Mouse (Mus musculus) Muller cell, postnatal 12 days (primary cell): Measurements from ENCODE around the gene Wipi1.
A peak's percentile ranks its signal among the peaks of the same experiment; 100 is the strongest.
"Not testable (repeated sequence)": the region's sequence is repeated elsewhere in the genome, so short reads cannot be mapped to it uniquely, and the experiment has no call there.

ENCODE experiments used
- DNase-seq: peaks from one replicate; pipeline ENCODE4 v3.0.0-alpha.2; 2015; ENCODE audit errors: inconsistent ontology term

Wipi1 gene

DNA sequence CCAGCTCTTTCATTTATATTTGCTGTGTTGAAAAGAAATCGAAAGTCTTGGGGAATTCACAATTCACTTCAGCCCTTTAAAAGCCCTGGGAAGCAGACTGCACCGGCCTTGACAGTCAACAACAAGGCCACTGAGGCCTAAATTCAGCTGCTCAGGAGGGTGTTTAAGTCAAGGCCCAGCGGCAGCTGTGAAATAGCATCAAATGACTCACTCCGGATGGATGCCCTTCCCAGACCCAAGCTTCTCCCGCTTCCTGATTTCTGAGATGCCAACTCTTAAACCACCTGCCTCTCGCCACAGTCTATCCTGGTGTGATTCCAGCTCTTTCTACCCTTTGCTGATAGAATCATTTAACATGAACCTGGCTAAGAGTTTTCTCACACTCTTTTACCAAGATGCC lies 8.6 kb upstream of the Wipi1 start:
- no peak for DNase-seq

DNA sequence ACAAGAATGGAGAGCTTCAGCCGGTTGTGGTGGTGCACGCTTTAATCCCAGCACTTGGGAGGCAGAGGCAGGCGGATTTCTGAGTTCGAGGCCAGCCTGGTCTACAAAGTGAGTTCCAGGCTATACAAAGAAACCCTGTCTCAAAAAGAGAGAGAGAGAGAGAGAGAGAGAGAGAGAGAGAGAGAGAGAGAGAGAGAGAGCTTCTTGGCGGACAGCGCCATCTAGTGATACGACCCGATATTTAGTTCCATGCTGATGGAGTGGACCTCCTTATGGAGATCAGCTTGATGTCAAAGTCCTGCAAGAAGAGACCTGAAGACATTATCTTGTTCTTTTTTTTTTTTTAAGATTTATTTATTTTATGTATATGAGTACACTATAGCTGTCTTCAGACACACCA lies 7.3 kb upstream of the Wipi1 start:
- not testable (repeated sequence) for DNase-seq

DNA sequence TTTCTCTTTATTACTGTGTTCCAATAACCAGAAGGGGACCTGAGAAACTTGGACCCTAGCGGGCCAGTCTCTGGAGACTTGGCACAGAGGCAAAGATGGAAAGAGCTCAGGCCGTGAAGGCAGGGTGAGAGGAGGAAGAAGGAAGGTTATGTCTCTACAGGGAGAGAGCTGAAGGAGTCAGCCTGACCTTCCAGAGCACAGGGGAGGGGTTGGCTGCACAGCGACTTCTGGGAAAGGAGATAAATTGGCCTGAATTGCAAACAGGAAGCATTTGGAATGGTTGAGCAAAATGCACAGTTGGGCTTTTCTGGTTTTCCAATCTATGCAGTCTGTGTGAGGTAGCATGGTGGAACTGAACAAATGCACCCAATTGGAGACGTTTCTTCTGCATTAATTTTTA lies 5.0 kb upstream of the Wipi1 start:
- no peak for DNase-seq

DNA sequence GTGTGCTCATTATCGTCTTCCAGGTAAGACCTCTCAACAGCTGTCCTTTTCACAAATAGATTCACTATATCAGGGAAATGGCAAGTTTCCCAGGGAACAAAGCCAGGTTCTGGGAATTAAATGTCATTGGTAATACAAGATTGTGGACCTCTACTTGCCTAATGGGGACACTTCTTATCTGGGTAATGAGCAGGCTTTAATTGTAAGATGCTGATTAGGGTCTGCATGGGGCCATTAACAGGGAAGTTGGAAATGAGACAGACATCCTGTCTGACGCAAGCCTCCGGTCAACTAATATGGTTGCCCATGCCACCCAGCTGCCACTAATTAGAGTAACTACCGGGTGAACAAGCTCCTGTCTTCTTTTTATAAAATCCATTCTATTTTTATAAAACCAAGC lies 4.6 kb upstream of the Wipi1 start:
- no peak for DNase-seq

DNA sequence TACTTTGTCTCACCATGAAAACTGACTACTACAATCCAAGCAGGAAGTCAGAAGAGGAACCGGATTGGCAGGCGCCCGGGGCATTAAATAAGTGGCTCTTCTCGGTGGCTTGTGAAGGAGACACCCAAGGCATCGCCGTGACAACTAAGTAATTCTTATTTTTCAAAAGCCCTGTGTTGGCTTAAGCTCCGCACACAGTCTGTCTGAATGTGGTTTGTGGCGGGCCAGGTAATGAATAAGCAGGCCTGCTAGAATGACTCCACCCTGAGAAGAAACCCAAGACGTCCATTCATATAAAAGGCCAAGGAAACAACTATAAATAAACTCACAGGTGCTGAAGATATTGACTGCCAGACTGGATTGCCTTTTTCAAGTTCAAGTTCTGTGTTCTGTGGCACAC lies 3.5 kb upstream of the Wipi1 start:
- DNase-seq: no peak

DNA sequence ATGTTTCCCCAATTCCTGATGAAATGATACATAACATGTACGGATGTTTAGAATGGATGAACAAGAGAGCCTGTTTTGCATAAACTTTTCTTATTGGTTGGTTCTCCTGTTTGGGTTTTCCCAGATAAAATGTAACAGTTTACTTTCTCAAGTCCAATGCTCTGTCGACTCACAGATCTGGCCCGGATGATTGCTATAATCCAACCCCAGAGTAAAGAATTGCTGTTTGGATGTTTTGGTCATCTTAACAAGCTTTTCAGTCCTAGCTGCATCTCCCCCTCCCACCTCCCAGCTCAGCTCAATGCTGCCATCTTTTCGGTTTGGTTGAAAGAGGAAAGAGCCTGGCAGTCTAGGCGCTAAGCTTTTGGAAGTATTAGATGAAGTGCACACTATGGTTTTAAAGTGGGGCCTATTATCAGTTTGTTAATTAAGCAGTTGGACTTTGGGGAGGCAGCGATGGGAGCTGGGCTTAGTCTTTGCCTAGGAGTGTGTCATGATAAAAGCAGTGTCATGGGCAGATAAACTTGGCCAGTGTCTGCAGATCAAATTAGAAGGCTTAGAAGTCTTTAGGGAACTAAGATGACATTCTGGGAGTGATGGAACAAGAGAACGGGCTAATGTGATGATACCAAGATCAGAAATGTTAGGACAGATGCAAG lies 1.2 kb upstream of the Wipi1 start:
- DNase-seq: no peak

DNA sequence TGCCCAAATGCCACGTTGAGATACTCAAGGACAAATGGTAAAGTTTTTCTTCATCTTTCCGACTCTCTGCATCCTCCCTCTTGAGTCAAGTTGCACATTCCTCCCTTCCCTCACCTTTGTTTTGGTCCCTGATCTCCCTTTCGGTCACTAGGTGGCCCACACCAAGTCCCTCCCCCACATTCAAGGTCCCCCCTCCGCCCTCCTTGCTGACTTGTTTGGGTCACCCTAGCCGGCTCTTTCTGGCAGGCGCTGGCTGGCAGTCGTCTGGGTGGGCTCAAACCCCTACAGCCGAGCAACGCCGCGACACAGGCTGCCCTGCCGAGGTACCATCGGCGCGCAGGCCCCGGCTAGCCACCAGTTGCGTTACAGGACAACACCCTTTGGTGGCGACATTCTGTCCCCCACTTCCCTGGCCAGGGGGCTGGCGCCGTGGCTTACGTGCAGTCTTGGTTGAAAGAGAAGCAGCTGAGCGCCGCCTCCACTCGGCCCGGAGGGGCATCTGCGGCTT lies 918 bp downstream of the Wipi1 start:
- no peak for DNase-seq

DNA sequence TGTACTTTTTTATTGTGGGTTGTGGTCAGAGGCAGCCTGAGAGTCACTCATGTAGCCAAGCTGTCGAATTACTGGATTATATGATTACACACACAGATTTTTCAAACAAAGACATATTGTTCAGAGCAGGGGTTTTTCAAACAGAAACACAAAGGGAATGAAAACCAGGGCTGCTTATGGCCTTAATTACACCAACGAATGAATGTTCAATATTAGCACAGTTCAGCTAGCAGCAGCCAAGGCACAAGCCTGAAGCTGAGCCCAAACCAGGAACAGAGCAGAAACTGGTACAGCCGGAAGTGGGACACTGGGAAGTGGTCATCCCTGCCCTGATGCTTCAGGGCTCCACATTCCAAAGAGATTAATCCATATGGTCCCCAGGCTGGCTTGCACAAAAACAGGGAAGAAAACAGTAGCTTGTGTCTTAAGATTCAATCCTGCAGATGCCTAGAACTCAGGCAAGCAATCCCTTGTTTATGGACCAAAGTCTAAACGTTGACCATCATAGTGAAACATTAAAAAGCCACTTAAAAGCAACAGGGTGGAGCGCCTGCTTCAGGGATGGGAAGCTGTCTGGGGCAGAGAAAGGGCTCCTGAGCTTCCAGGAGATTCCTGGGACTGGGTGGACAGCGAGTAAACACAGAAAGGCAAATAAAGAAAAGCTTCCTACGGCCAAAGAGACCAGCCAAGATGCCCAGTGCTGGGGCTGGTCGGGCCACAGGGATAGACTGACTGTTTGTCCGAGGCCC lies 1.5 kb downstream of the Wipi1 start:
- DNase-seq: peak; percentile 86

DNA sequence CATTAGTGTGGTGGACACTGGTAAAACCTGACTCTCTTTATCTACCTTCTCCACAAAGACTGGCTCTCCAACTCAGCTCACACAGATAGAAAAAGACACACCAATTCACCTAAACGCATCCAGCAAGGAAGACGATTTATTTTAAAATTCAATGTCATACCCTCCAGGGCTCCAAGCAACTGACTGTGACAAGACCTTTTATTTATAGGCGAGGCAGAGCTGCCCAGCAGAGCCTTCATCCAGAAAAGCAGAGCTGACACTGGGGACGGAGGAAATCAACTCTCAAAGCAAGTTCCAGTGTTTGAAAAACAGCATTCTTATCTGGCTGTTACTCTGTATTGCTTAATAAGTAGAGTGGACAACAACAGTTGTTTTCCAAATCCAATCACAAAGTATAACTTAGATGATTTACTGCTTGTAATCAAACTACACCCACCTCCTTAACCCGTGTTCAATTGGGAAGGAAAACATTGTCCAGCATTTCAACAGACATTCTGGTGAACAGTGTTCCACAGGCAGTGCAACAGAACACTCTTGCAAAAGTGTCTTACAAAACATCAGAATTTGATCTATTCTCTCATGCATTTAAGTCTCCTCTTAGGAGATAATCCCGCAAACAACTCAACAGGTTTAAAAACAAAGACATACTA lies 2.7 kb downstream of the Wipi1 start:
- DNase-seq: no peak

DNA sequence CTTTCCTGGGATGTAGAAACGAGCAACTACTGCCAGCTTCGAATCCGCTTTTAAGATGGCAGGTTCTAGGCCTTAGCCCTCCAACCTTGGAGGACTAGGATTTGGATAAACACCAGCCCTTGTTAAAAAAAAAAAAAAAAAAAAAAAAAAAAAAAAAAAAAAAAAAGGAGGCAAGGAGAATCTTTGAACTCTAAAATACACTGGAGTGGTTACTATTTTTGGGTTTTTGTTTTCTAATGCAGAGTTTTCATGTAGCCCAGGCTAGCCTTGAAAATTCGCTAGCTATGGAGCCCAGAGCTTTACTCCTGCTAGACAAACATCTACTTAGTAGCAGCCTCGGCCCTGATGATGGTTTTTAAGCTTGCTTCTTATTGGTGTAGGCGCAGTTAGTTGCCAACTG lies 4.2 kb downstream of the Wipi1 start:
- no peak for DNase-seq

DNA sequence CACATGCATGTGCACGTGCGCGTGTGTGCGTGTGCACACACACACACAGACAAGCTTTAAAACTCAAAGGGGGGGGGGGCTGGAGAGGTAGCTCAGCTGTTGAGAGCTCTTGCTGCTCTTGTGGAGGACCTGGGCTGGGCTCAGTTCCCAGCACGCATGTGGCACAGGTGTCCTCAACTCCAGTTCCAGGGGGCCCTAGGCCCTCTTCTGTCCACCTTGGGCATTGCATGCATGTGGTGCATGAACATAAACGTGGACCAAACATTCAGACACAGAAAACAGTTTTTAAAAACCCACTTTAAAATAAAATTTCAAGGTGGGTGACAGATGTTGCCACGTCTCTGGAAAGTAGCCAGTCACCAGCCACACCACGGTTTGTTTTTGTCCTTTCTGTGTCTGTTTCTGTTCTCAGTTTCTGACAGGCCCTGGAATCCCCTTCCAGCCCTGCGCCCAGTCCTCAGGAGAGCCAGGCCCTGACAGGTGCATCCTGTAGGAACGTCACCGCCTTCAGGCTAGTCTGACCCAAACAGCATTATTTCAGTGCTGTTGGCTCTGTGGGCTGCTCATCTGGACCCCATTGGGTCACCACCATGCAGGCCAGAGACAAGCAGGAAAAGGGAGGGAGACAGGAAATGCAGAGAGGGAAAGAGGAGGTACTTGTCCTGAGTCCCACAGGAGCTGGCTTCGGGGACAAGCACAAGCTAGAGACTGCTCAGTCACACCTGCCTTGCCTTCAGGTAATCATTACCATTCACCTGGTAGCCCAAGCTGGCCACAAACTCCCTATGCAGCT lies 12.8 kb downstream of the Wipi1 start:
- DNase-seq: no peak

DNA sequence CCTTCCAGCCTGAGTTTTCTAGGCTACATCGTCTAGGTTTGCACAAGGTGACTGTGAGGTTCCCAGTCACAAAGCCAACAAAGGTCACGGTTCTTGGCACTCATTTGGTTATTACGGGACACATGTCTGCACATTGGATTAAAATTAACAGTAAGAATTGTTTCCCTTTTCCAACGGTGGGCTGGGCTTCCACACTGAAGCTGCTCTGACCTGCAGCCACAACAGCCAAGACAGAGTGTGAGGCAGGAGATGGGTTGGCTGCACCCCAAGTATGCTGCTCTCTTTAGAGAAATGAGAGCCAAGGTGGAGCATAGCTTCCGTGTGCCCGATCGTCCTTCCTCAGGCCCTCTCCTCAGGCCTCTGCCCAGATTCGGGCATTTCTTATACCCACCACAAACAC lies 17.0 kb downstream of the Wipi1 start:
- no peak for DNase-seq

DNA sequence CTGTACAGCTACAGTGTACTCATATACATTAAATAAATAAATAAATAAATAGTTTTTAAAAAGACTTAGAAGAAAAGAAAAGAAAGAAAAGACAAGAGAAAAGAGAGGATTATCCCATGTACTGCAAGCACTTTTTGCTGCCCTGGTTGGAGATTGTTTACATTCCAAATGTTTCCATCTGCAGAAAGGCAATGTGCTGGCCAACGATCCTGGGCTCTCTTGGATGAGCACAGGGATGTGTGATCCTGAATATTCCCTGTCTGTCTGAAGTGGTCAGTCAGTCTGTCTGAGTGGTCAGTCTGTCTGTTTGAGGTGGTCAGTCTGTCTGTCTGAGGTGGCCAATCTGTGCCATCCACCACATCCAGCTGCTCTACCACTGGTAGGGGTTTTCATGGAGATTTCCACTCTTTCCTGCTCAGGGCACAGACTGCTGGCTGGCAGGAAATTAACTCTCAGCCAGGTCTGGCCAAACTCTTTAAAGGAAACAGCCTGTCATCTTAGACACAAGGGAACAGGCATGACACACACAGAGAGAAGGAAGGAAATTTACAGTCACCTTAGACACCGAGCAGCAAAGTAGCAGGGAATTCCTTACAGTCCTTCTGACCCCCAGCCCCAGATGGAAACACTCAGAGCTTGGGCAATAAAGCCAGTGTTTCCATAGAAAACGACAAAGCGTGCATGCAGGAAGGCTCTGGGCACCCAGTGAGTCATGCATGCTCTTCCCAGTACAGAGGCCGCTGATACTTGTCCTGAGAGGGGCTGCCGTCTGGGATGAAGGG lies 18.4 kb downstream of the Wipi1 start:
- no peak for DNase-seq

DNA sequence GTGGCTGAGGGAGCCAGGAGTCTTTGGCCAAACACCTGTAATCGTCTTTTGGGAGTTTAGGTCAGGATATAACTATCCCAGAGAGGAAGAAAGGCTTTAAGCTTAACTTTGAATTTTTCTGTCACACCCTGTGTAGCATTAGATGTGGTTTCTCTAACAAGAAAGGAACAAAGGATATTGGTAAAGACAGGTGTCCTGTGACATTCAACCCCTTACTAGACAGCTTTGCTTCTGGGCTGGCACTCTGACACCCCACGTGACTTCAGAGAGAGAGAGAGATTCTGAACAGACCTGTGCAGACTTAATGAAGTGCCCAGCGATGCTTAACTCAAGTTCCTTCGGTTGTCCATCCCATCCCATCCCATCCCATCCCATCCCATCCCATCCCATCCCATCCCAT lies 20.3 kb downstream of the Wipi1 start:
- DNase-seq: no peak

DNA sequence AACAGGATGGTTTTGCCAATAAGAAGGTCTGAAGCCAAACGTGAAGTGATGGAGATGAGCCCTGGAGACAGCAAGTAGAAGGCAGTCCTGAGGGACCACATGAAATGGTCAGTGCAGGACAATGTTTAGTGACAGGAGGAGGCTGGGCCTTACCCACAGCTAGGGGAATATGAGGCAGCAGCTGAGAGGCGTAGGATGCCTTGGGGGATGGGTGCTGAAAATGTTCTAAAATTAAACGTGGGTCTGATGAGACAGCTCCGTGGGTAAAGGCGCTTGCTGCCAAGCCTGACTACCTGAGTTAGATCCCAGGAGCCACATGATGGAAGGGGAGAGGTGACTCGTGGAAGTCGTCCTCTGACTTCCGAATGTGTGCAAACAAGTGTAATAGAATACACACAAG lies 21.8 kb downstream of the Wipi1 start:
- DNase-seq: no peak

DNA sequence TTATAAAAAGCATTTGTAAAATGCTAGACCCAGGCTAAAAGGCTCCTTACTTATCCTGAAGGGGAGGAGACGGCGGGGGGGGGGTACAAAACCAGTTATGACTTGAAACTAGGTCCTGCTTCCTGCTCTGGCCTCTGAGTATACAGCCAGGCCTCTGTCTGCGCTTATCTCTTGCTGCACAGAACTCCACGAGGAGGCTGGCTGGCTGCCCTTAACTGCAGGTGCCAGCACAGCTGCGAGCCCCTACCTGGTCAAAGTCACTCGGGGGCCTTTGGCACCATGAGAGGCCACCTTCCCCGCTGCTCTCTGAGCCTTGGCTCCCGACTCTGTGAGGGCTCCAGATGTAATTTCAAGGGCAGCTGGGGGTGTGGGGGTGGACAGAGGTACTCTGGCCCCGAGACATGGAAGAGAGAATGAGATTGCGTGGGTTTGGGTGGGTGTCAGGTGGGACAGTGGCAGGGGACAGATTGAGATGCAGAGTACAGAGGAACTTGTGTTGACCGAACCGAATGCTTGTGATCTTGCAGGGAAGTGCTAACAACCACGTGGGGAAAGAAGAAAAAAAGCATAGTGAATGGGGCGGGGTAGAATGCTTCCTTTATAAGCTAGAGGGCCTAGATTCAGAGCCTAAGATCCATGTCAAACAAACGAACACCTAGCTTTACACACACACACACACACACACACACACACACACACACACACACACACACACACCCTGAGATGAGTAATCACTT lies 24.0 kb downstream of the Wipi1 start:
- no peak for DNase-seq

DNA sequence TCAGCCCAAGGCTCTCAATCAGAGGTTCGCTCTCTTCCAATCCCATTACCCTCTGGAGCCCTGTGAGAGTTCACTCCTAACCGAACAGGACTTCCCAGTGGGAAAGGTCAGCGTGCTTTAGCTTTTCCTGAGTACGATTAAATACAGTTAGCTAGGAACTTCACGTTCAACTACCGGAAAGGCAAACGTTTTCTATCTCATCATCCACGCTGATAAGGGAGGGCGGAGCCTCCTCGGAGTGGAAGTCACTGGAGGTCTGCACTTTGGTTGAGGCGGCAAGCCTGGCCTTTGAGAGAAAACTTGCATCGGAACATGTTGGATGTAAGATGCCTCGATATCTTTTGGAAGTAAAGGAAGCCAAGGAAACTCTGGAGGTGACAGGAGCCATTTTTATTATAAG lies 24.7 kb downstream of the Wipi1 start:
- DNase-seq: no peak

DNA sequence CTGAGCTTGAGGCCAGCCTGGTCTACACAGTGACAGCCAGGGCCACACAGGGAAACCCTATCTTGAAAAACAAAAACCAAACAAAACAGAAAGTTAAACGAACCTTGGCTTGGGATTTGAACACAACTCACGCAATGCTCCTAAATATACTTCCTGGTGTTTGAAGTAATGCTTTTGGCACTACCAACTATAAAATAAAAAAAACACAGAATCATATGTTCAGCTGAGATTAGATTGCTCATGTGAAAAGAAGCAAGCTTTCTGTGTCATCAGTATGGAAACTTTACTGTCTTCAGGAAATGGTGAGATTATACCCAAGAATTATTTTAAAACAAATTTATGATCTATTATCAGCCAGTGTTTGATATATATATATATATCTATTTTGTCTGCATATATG lies 25.3 kb downstream of the Wipi1 start:
- DNase-seq: no peak

DNA sequence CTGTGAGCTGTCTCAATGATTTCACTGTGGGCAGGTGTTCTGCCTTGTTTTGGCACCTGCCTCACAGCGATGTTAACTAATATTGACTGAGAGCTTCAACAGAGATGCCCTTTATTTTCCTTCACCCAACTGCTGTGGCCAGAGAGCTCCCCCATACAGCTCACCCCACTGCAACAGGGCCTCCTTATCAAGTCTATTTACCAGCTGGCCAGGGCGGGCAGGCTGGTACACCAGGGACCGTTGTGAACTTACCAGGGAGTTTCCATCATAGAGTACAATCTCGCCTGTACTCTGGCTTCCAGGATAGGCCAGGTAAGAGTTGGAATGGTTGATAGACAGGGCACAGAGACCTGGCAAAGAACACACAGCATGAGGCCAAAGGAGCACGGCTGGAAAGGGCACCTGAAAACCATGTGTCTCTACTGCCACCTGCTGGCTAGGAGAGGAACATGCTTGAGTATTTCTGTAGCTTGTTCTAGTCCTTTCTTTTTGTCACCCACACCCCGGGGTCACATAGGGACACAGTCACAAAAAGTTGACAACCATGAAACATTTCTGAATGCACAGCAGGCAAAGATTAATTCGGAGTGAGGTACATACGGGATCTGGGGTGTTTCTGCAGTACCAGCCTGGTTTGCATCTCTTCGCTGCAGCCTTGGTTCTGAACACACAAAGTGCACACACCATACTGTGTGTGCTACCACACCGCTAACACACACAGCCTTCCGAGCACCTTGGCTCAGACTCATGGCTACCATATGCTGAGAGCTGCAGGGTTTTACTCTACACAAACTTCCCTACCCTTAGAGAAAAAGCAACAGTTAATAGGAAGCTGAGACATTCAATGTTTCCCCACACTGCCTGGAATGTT lies 26.7 kb downstream of the Wipi1 start:
- DNase-seq: peak; percentile 59

DNA sequence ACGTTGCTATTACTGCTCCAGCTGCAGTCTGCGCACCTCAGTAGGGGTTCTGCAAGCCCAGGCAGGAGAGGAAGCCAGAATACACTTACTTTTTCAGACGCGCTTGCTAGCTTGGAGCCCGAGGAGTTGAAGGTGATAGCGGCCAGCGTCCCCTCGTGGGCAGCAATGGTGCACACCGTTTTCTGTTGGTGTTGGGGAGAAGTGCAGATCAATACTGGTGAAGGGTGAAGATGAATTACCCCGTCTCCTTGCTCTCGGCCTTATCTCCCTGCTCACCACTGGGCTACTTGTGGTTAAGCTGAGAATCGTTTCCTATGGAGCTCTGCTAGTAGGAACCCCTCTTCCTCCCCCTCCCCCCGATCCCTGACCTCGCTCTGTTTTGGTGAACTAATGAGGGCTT lies 27.8 kb downstream of the Wipi1 start:
- no peak for DNase-seq
